Mouse (Mus musculus): ENCODE results near the gene Azi2. TPM values are rescaled to one million over a fixed set of nuclear protein-coding genes. Genes with fewer than 3 reads are reported as not detected.
A peak's percentile ranks its signal among the peaks of the same experiment; 100 is the strongest.

Gene Azi2
- polyA plus RNA-seq, 1 experiment, result 56.1 TPM

DNA sequence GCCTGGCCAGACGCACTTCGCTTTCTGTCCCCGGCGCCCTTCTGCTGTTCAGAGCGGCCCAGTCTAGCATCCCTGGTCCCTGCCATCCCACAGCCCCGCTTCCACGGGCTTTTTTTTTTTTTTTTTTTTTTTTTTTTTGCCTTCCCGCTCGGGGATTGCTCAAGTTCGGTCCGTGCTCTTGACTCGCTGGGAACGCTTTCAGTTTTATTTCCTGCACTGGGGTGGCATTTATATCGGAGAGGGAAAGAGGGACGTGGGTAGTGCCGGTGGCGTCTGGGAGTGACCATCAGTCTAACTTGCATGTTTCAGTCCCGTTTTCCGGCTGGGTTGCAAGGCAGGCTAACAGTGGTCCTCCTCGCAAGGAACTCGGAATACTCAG lies 712 bp downstream of the Azi2 start:
- no peak for TF ChIP-seq POLR2A (IDR thresholded peaks at IDR 0.05; ENCODE audit: borderline replicate concordance, extremely low read depth, insufficient read depth, insufficient read length, poor library complexity, severe bottlenecking)
- no peak for TF ChIP-seq CTCF (IDR thresholded peaks at IDR 0.05; ENCODE audit: borderline replicate concordance, extremely low read depth, insufficient read depth, insufficient read length)
- no peak for DNase-seq (ENCODE audit: low read depth)

DNA sequence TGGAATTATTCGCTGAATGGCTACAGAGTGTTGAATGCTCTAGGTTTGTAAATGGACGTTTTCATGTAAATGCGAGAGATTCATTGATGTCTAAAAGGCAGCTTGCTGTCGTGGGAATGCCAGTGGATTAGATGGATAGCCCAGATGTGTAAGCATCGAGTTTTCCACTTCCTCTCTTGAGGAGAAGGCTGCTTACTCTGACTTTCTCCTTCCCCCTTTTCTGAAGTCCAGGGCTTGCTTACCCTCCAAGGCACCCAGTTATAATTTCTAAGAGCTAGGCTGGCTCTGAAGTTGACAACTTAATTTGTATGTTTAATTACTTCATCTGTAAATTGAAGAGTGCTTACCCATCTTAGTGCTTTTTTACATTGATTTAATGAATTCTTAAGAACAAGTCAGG lies 1.3 kb downstream of the Azi2 start:
- peak; percentile 27 for DNase-seq (ENCODE audit: low read depth)
- TF ChIP-seq POLR2A (IDR thresholded peaks at IDR 0.05; ENCODE audit: borderline replicate concordance, extremely low read depth, insufficient read depth, insufficient read length, poor library complexity, severe bottlenecking) (no peak), CTCF (IDR thresholded peaks at IDR 0.05; ENCODE audit: borderline replicate concordance, extremely low read depth, insufficient read depth, insufficient read length) (no peak)

GRCm38 (mm10) chr9:118042738-118043137 lies 2.4 kb downstream of the Azi2 start:
- DNase-seq (ENCODE audit: low read depth), result no peak
- TF ChIP-seq CTCF (IDR thresholded peaks at IDR 0.05; ENCODE audit: borderline replicate concordance, extremely low read depth, insufficient read depth, insufficient read length) (no peak), POLR2A (IDR thresholded peaks at IDR 0.05; ENCODE audit: borderline replicate concordance, extremely low read depth, insufficient read depth, insufficient read length, poor library complexity, severe bottlenecking) (no peak)

DNA sequence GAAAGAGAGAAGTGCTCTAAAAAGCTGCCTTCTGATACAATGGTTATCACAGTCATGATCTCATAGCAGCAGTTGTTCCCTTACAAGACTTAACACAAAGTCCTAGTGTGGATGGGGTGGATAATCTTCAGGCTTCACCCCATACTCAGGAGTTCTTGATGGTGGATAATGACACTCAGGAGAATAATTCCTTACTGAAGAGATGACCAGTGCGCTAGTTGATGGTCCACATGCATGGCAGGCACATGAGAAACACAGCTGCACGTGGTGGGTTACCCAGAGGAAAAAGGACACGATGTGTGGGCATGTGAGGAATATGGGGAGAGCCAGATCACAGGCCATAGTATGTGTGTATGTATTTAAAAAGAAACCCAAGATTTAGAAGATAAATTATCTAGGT lies 3.3 kb downstream of the Azi2 start:
- DNase-seq (ENCODE audit: low read depth), result no peak
- TF ChIP-seq POLR2A (IDR thresholded peaks at IDR 0.05; ENCODE audit: borderline replicate concordance, extremely low read depth, insufficient read depth, insufficient read length, poor library complexity, severe bottlenecking), result no peak
- no peak for TF ChIP-seq CTCF (IDR thresholded peaks at IDR 0.05; ENCODE audit: borderline replicate concordance, extremely low read depth, insufficient read depth, insufficient read length)

DNA sequence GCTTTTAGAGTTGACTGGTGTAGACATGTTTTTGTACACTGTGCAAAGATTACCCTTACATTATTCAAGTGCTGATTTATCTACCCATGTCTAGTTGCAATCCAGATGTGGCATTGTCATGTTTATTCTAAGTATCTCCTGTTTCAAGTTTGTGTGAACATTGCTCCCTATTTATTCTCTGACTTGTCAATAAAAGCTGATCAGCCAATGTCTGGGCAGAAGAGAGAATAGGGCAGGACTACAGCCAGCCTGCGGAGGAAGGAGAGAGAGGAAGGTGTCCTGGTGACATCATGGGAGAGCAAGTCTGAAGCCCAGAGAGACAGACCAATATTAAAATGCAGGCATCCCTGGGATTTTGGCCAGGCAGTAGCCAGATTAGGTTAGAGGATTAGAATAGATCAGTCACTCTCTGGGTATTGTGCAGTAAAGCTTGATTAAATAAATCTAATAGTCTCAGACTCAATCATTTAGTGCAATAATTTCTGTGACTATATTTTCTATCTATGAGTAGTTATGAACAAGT lies 4.8 kb downstream of the Azi2 start:
- peak; percentile 2 for DNase-seq (ENCODE audit: low read depth)
- TF ChIP-seq POLR2A (IDR thresholded peaks at IDR 0.05; ENCODE audit: borderline replicate concordance, extremely low read depth, insufficient read depth, insufficient read length, poor library complexity, severe bottlenecking), result no peak
- no peak for TF ChIP-seq CTCF (IDR thresholded peaks at IDR 0.05; ENCODE audit: borderline replicate concordance, extremely low read depth, insufficient read depth, insufficient read length)

- TF ChIP-seq CTCF (IDR thresholded peaks at IDR 0.05; ENCODE audit: borderline replicate concordance, extremely low read depth, insufficient read depth, insufficient read length) (0 out of 2 replicates have a peak, but pooled peaks have one; percentile 22), POLR2A (IDR thresholded peaks at IDR 0.05; ENCODE audit: borderline replicate concordance, extremely low read depth, insufficient read depth, insufficient read length, poor library complexity, severe bottlenecking) (no peak)
- peak; percentile 77 for DNase-seq (ENCODE audit: low read depth)
Measured at GRCm38 (mm10) chr9:118053286-118053685, 13.0 kb downstream of the Azi2 start.

GRCm38 (mm10) chr9:118059101-118059500 lies 18.8 kb downstream of the Azi2 start:
- TF ChIP-seq CTCF (IDR thresholded peaks at IDR 0.05; ENCODE audit: borderline replicate concordance, extremely low read depth, insufficient read depth, insufficient read length) (no peak), POLR2A (IDR thresholded peaks at IDR 0.05; ENCODE audit: borderline replicate concordance, extremely low read depth, insufficient read depth, insufficient read length, poor library complexity, severe bottlenecking) (no peak)

GRCm38 (mm10) chr9:118070442-118070841 lies 30.1 kb downstream of the Azi2 start:
- no peak for TF ChIP-seq CTCF (IDR thresholded peaks at IDR 0.05; ENCODE audit: borderline replicate concordance, extremely low read depth, insufficient read depth, insufficient read length)
- TF ChIP-seq POLR2A (IDR thresholded peaks at IDR 0.05; ENCODE audit: borderline replicate concordance, extremely low read depth, insufficient read depth, insufficient read length, poor library complexity, severe bottlenecking), result no peak
- DNase-seq (ENCODE audit: low read depth), result peak; percentile 19

More at GRCm38 (mm10) chr9:118059101-118059500, 18.8 kb downstream of the Azi2 start:
- DNase-seq (ENCODE audit: low read depth), result no peak

DNA sequence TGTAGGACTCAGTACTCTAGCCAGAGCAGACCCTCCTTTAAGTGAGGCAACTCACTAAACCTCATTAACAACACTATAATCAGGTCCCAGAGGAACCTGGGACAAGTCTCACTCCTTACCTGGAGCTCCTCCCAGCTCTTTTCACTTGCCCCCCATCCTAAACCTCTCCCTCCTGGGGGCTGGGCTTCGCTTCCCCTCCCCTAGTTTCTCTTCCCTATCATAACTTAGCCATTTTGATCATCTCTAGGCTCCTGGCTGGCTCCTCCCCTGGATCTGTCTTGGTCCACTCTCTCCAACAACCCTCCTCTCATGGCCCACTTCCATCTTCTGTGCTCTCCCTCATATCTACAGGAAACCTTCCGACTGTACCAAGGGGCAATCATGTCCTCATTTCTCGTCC lies 31.0 kb downstream of the Azi2 start:
- no peak for DNase-seq (ENCODE audit: low read depth)
- TF ChIP-seq POLR2A (IDR thresholded peaks at IDR 0.05; ENCODE audit: borderline replicate concordance, extremely low read depth, insufficient read depth, insufficient read length, poor library complexity, severe bottlenecking) (no peak), CTCF (IDR thresholded peaks at IDR 0.05; ENCODE audit: borderline replicate concordance, extremely low read depth, insufficient read depth, insufficient read length) (no peak)

GRCm38 (mm10) chr9:118072101-118072500 lies 31.8 kb downstream of the Azi2 start:
- TF ChIP-seq POLR2A (IDR thresholded peaks at IDR 0.05; ENCODE audit: borderline replicate concordance, extremely low read depth, insufficient read depth, insufficient read length, poor library complexity, severe bottlenecking), result no peak
- no peak for TF ChIP-seq CTCF (IDR thresholded peaks at IDR 0.05; ENCODE audit: borderline replicate concordance, extremely low read depth, insufficient read depth, insufficient read length)
- DNase-seq (ENCODE audit: low read depth), result no peak

- no peak for TF ChIP-seq POLR2A (IDR thresholded peaks at IDR 0.05; ENCODE audit: borderline replicate concordance, extremely low read depth, insufficient read depth, insufficient read length, poor library complexity, severe bottlenecking)
- no peak for TF ChIP-seq CTCF (IDR thresholded peaks at IDR 0.05; ENCODE audit: borderline replicate concordance, extremely low read depth, insufficient read depth, insufficient read length)
- no peak for DNase-seq (ENCODE audit: low read depth)
Measured at GRCm38 (mm10) chr9:118073358-118073757, 33.1 kb downstream of the Azi2 start.

DNA sequence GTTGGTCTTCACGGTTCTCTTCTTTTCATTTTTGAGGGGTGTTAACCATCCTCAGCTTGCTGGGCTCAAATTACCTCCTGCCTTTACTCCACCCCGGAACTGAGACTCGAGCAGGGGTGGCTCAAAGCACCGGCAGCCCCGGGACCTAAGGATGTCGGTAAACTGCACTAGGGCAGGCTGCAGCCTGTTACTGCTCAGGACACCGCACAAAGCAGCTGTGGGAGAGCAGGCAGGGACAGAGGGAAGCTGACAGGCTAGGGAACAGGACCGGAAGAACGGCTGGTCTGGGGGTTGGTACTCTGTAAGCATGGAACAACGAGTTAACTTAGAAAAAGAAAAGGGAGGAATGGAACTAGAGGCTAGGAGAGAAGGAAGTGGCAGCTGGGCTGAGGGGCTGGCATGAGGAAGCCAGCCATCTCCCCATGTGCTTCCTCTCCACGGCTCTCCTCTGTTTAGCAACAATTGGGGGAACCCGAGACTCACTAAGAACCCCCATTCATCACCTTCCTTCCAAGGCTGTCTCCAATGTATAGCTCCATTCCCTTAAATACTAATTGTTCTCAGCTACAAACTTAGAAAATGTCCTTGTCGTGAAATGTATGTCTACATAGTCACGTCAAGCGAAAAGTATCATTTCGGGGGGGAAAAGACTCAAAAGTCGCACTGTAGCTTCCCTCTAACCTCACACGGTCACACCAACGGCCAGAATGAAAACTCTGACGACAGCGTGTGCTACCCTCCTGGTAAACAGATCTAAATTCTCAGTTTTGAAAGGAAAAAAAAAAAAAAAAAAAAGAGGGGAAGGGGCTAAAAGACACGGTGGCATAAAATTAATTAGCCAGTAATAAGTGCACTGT lies 42.5 kb downstream of the Azi2 start:
- no peak for DNase-seq (ENCODE audit: low read depth)
- TF ChIP-seq CTCF (IDR thresholded peaks at IDR 0.05; ENCODE audit: borderline replicate concordance, extremely low read depth, insufficient read depth, insufficient read length) (no peak), POLR2A (IDR thresholded peaks at IDR 0.05; ENCODE audit: borderline replicate concordance, extremely low read depth, insufficient read depth, insufficient read length, poor library complexity, severe bottlenecking) (no peak)

Measured in brain, embryonic 14.5 days (tissue).